Mouse (Mus musculus): Measurements from ENCODE around the gene 4921524J17Rik. TPM values are rescaled to one million over a fixed set of nuclear protein-coding genes. Genes with fewer than 3 reads are reported as not detected.
A peak's percentile ranks its signal among the peaks of the same experiment; 100 is the strongest.

Gene 4921524J17Rik
- total RNA-seq, 4 experiments from 2014 or later = 9.8 to 12.3 (median 11.4) TPM

GRCm38 (mm10) chr8:85381926-85382325 lies 50.7 kb downstream of the 4921524J17Rik start:
- DNase-seq (ENCODE audit: low spot score in 2 of 2) = peak; percentile 23 to 25

DNA sequence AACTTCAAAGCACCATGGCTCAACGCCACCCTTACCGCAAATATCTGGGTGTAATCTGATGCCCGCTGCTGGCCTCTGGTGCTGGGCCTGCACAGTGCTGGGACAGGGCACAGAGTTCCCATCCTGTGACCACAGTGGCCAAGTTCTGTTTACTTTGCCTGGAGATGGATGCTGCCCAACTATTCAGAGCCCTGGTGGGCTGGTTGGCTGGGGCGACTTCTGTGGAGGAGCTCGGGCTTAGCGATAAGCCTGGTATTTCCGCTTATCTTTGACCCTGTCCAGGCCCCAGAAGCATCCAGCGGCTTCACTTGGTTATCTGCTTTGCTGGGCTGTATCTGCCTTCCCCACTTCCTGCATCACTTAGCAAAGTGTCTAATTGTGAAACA lies 51.8 kb downstream of the 4921524J17Rik start:
- DNase-seq (ENCODE audit: low spot score in 2 of 2) = no peak

- no peak for DNase-seq (ENCODE audit: low spot score in 2 of 2)
Observed at GRCm38 (mm10) chr8:85380123-85380823, 52.4 kb downstream of the 4921524J17Rik start.

- peak in 1 of 2 experiments; percentile 26 for DNase-seq (ENCODE audit: low spot score in 2 of 2)
Observed at GRCm38 (mm10) chr8:85379142-85379781, 53.4 kb downstream of the 4921524J17Rik start.

- DNase-seq (ENCODE audit: low spot score in 2 of 2) = no peak
Observed at GRCm38 (mm10) chr8:85376516-85376915, 56.1 kb downstream of the 4921524J17Rik start.

GRCm38 (mm10) chr8:85374286-85374685 lies 58.3 kb downstream of the 4921524J17Rik start:
- no peak for DNase-seq (ENCODE audit: low spot score in 2 of 2)

DNA sequence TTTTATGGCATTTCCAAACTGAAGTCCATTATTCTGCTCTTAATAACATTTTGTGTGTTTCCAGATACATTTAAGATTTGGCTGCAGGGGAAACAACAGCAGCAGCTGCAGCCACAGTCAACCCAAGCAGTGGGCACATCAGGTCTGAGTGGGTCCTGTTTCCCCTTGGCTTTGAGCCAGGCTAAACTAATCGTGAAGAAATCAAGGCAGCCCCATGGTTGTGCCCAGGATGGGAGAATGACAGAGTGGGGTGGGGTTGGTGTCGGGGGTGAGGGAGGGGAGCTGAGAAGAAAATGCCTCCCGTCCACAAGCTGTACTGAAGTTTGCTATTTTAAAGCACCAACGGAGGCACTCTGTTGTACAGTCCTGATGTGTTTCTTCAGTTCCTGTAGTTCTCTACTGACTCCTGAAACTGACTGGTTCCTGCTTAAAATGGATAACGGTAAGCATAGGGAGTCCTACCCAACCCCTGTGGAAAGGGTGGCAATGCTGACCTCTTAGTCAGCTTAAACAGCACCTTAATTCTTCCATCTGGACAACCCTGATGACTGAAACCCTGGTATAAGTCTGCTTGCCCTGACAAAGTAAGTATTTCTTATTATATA lies 59.1 kb downstream of the 4921524J17Rik start:
- DNase-seq (ENCODE audit: low spot score in 2 of 2) = no peak

- no peak for DNase-seq (ENCODE audit: low spot score in 2 of 2)
Observed at GRCm38 (mm10) chr8:85372465-85372839, 60.2 kb downstream of the 4921524J17Rik start.

DNA sequence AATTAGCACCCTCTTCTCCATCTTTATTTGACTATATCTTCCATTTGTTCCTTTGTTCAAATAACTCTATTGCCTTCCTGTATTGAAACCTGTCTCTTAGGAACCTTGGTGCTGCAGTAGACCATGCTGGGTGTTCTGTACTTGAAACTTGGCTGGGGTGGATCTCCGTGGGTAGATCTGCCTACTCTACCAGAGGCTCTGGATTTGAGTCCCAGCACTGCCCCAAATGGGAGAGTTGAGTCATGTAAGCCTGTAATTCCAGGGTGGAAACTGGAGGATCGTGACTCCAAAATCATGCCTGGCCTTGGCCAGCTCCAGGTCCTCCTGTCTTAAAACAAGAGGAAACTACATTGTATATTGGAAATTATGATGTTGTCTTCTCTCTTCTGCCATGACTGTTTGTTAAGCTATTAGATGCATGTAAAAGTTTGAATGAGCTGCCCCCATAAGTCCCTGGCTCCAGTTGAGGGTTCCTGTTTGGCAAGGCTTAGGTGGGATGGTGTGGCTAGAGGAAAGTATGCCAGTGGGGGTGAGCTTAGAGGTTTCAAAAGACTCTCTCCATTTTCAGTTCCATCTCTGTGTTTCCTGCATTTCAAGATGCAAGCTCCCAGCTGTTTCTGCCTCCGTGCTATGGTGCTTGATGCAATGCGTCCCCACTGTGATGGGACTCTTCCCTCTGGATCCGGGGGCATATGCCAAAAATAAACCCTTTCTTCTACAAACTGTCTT lies 60.7 kb downstream of the 4921524J17Rik start:
- DNase-seq (ENCODE audit: low spot score in 2 of 2) = peak in 1 of 2 experiments; percentile 34

DNA sequence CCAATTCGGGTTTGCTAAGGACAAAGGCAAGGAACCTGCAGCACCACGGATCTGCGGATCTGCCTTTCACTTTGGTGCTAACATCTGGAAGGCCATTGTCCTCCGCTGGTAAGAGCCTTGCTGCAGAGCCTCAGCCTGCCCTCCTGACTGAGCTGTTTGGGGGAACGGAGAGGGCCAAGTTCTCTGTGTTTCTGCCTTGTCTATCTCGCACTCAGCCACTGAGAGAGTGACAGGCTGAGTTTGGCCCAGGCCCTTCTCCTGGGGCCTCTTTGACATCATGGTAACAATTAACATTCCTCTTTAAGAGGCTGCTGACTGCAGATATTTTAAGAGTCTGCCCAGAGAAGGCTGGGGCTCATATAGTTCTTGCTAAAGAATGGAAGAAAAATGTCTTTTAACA lies 67.5 kb downstream of the 4921524J17Rik start:
- DNase-seq (ENCODE audit: low spot score in 2 of 2) = no peak

DNA sequence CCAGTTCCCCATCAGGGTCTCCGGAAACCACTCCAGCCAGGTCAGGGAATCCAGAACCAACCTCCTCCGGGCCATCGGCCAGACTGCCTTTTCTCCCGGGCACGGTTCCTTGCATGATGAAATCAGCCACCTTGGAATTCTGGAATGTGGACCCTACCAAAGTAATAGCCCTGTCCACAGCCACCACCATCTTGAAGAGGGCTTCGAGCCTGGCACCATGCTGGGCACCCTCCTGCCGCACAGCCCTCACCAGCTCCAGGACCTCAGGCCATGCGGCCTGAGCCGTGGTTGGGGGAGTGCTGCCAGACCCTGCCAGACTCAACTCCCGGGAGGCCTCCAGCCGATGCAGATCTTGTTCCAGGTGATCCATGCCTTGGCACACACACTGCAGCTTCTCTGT lies 68.0 kb downstream of the 4921524J17Rik start:
- no peak for DNase-seq (ENCODE audit: low spot score in 2 of 2)

DNA sequence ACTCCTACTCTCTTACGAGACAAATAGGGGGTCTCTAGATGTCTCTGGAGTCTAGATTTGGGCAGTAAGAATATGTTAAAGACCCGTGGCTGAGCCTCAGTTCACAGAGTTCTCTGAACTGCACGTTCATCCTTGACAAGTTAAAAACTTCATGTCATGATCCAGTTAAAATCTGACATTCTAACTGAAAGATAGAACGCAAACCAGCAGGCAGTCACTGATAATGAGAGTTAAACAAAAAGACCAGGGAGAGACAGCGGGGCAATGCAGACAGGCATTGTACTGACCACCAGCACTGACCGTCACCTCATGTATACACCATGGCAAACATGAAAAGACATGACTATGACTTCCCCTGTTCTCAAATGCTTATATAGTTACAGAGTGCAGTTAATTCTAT lies 69.2 kb downstream of the 4921524J17Rik start:
- no peak for DNase-seq (ENCODE audit: low spot score in 2 of 2)

- no peak for DNase-seq (ENCODE audit: low spot score in 2 of 2)
Observed at GRCm38 (mm10) chr8:85362211-85362610, 70.4 kb downstream of the 4921524J17Rik start.

Other genes starting within 250 kb of the 4921524J17Rik start
- gene Olfr371, start 206.8 kb downstream of the 4921524J17Rik start, total RNA-seq (2022) = not detected
- gene Orc6, start 133.2 kb downstream of the 4921524J17Rik start, total RNA-seq (2022) = 10 to 100 TPM; 27.0 to 30.3 (median 29.1) TPM
- 100 to 1,000 TPM; 121 to 138 (median 129) TPM for gene Vps35, start 133.0 kb downstream of the 4921524J17Rik start, total RNA-seq (2022)
- gene Mylk3, start 46.5 kb downstream of the 4921524J17Rik start, total RNA-seq (2022) = 1 to 10 TPM; 1.3 to 8.9 (median 2.6) TPM
- gene Gpt2, start 59.7 kb upstream of the 4921524J17Rik start, total RNA-seq (2022) = 10 to 100 TPM; 69.2 to 87.2 (median 74.1) TPM
- gene Dnaja2, start 122.5 kb upstream of the 4921524J17Rik start, total RNA-seq (2022) = 100 to 1,000 TPM; 184 to 196 (median 194) TPM

All from layer of hippocampus, adult 8-10 months (tissue).